Mouse (Mus musculus): ENCODE results near the gene Clec1a.

Clec1a gene

GRCm38 (mm10) chr6:129407324-129407723, 44.5 kb downstream of the Clec1a start:
- DNase-seq (ENCODE audit: extremely low read depth, insufficient read length, low spot score) = no peak

GRCm38 (mm10) chr6:129405999-129406398, 45.8 kb downstream of the Clec1a start:
- DNase-seq (ENCODE audit: extremely low read depth, insufficient read length, low spot score) = no peak

- DNase-seq (ENCODE audit: extremely low read depth, insufficient read length, low spot score) = no peak
Measured at GRCm38 (mm10) chr6:129403391-129403790, 48.4 kb downstream of the Clec1a start.

- no peak for DNase-seq (ENCODE audit: extremely low read depth, insufficient read length, low spot score)
Measured at GRCm38 (mm10) chr6:129402404-129402803, 49.4 kb downstream of the Clec1a start.

- no peak for DNase-seq (ENCODE audit: extremely low read depth, insufficient read length, low spot score)
Measured at GRCm38 (mm10) chr6:129399945-129400344, 51.9 kb downstream of the Clec1a start.

- no peak for DNase-seq (ENCODE audit: extremely low read depth, insufficient read length, low spot score)
Measured at GRCm38 (mm10) chr6:129396997-129397396, 54.8 kb downstream of the Clec1a start, which contains the start of gene Clec1b. Gene Clec1b (plus strand): TSS chr6:129397297.

- no peak for DNase-seq (ENCODE audit: extremely low read depth, insufficient read length, low spot score)
Measured at GRCm38 (mm10) chr6:129393732-129394131, 58.1 kb downstream of the Clec1a start.

- DNase-seq (ENCODE audit: extremely low read depth, insufficient read length, low spot score) = no peak
Measured at GRCm38 (mm10) chr6:129393087-129393720, 58.6 kb downstream of the Clec1a start.

GRCm38 (mm10) chr6:129385774-129386173, 66.0 kb downstream of the Clec1a start, which contains the start of gene Clec12b:
Gene Clec12b (minus strand): TSS chr6:129385874.
- DNase-seq (ENCODE audit: extremely low read depth, insufficient read length, low spot score) = no peak

- no peak for DNase-seq (ENCODE audit: extremely low read depth, insufficient read length, low spot score)
Measured at GRCm38 (mm10) chr6:129385000-129385399, 66.8 kb downstream of the Clec1a start.

- no peak for DNase-seq (ENCODE audit: extremely low read depth, insufficient read length, low spot score)
Measured at GRCm38 (mm10) chr6:129383466-129383865, 68.3 kb downstream of the Clec1a start.

GRCm38 (mm10) chr6:129381736-129382135, 70.1 kb downstream of the Clec1a start:
- no peak for DNase-seq (ENCODE audit: extremely low read depth, insufficient read length, low spot score)

- no peak for DNase-seq (ENCODE audit: extremely low read depth, insufficient read length, low spot score)
Measured at GRCm38 (mm10) chr6:129380454-129380853, 71.3 kb downstream of the Clec1a start.

- DNase-seq (ENCODE audit: extremely low read depth, insufficient read length, low spot score) = no peak
Measured at GRCm38 (mm10) chr6:129374937-129375471, 76.8 kb downstream of the Clec1a start.

Data from 3134 (cell line).